Mouse (Mus musculus) spleen, adult 2 months (tissue): Measurements from ENCODE around the gene Slc29a1.

ENCODE experiments used
- CTCF ChIP-seq: fragments of 200-500 bp; IDR thresholded peaks from 2 replicates; pipeline ENCODE4 v1.5.1; 2011; ENCODE audit warnings: mild to moderate bottlenecking, inconsistent platforms; ENCODE audit not compliant: insufficient read depth, insufficient read length, insufficient replicate concordance; ENCODE audit errors: extremely low read depth
- POLR2A ChIP-seq: fragments of 200-500 bp; IDR thresholded peaks from 2 replicates; pipeline ENCODE4 v1.6.1; 2011; ENCODE audit warnings: low read depth, low read length, inconsistent platforms

DNA sequence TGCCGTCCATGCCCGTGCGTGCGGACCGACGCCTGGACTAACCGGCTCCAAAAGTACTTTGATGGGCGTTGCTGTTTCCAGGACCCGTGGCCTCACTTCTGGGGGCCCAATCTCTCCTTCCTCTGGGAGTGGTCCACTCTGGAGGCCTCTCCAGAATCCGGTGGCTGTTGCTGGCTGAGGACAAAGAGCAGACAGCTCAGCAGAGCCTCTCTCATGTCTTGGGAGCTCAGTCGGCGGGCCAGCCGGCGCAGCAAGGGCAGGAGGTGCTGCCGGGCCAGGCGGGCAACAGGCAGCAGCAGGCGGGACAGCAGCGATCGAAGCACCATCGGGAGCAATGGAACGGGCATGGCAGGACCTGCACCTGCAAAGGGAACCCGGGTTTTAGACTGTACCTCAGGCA, 1.9 kb upstream of the Slc29a1 start:
- TF ChIP-seq CTCF (no peak), POLR2A (no peak)
